Mouse (Mus musculus): ENCODE results near the gene Rpl26. TPM values are rescaled to one million over a fixed set of nuclear protein-coding genes. Genes with fewer than 3 reads are reported as not detected.
"Not testable (repeated sequence)": the region's sequence is repeated elsewhere in the genome, so short reads cannot be mapped to it uniquely, and the experiment has no call there.

The Rpl26 gene
- polyA plus RNA-seq, 1 experiment, result 4,511 TPM

GRCm38 (mm10) chr11:68929947-68930346 lies 28.6 kb downstream of the Rpl26 start:
- Histone ChIP-seq H3K36me3 (ENCODE audit: control insufficient read depth, insufficient read depth, low read length, poor library complexity, severe bottlenecking) (no peaks in the 10 kb centered on the region), H3K27ac (ENCODE audit: insufficient read depth, low read length) (no peak overlapping the region), H3K9ac (ENCODE audit: low read depth, poor library complexity, severe bottlenecking) (no peak overlapping the region), H3K4me3 (ENCODE audit: low read depth, low read length) (no peak overlapping the region), H3K4me1 (ENCODE audit: control insufficient read depth, insufficient read depth, low read length) (no peaks in the 10 kb centered on the region), H3K27me3 (ENCODE audit: control insufficient read depth, insufficient read depth, low read length, poor library complexity, severe bottlenecking) (no peaks in the 10 kb centered on the region), H3K9me3 (replicated peaks; ENCODE audit: control insufficient read depth, insufficient read depth, low read length, poor library complexity, severe bottlenecking) (no peaks in the 10 kb centered on the region)
- TF ChIP-seq POLR2A (IDR thresholded peaks at IDR 0.05; ENCODE audit: insufficient read depth, low read length) (no peak), EP300 (IDR thresholded peaks at IDR 0.05; ENCODE audit: insufficient read depth, low read depth, low read length) (no peak), CTCF (IDR thresholded peaks at IDR 0.05; ENCODE audit: low read depth, low read length) (no peak)

- no peak for TF ChIP-seq EP300 (IDR thresholded peaks at IDR 0.05; ENCODE audit: insufficient read depth, low read depth, low read length)
- TF ChIP-seq POLR2A (IDR thresholded peaks at IDR 0.05; ENCODE audit: insufficient read depth, low read length), result no peak
- no peak for TF ChIP-seq CTCF (IDR thresholded peaks at IDR 0.05; ENCODE audit: low read depth, low read length)
- no peaks in the 10 kb centered on the region for H3K4me1 ChIP-seq (ENCODE audit: control insufficient read depth, insufficient read depth, low read length)
- H3K27ac ChIP-seq (ENCODE audit: insufficient read depth, low read length), result no peak overlapping the region
- H3K9ac ChIP-seq (ENCODE audit: low read depth, poor library complexity, severe bottlenecking), result no peak overlapping the region
- H3K36me3 ChIP-seq (ENCODE audit: control insufficient read depth, insufficient read depth, low read length, poor library complexity, severe bottlenecking), result no peaks in the 10 kb centered on the region
- no peaks in the 10 kb centered on the region for H3K9me3 ChIP-seq (replicated peaks; ENCODE audit: control insufficient read depth, insufficient read depth, low read length, poor library complexity, severe bottlenecking)
- H3K27me3 ChIP-seq (ENCODE audit: control insufficient read depth, insufficient read depth, low read length, poor library complexity, severe bottlenecking), result no peaks in the 10 kb centered on the region
- no peak overlapping the region for H3K4me3 ChIP-seq (ENCODE audit: low read depth, low read length)
Measured at GRCm38 (mm10) chr11:68933885-68934507, 32.6 kb downstream of the Rpl26 start.

- not testable (repeated sequence) for H3K4me1 ChIP-seq (ENCODE audit: control insufficient read depth, insufficient read depth, low read length); H3K27ac ChIP-seq (ENCODE audit: insufficient read depth, low read length); H3K4me3 ChIP-seq (ENCODE audit: low read depth, low read length); H3K36me3 ChIP-seq (ENCODE audit: control insufficient read depth, insufficient read depth, low read length, poor library complexity, severe bottlenecking); H3K27me3 ChIP-seq (ENCODE audit: control insufficient read depth, insufficient read depth, low read length, poor library complexity, severe bottlenecking); H3K9ac ChIP-seq (ENCODE audit: low read depth, poor library complexity, severe bottlenecking); H3K9me3 ChIP-seq (replicated peaks; ENCODE audit: control insufficient read depth, insufficient read depth, low read length, poor library complexity, severe bottlenecking)
Measured at GRCm38 (mm10) chr11:68936951-68937350, 35.6 kb downstream of the Rpl26 start.

- Histone ChIP-seq H3K9me3 (replicated peaks; ENCODE audit: control insufficient read depth, insufficient read depth, low read length, poor library complexity, severe bottlenecking) (no peaks in the 10 kb centered on the region), H3K4me3 (ENCODE audit: low read depth, low read length) (peak overlapping the region; percentile 82), H3K27me3 (ENCODE audit: control insufficient read depth, insufficient read depth, low read length, poor library complexity, severe bottlenecking) (no peaks in the 10 kb centered on the region), H3K27ac (ENCODE audit: insufficient read depth, low read length) (no peak overlapping the region), H3K9ac (ENCODE audit: low read depth, poor library complexity, severe bottlenecking) (peak overlapping the region; percentile 71), H3K36me3 (ENCODE audit: control insufficient read depth, insufficient read depth, low read length, poor library complexity, severe bottlenecking) (no peaks in the 10 kb centered on the region), H3K4me1 (ENCODE audit: control insufficient read depth, insufficient read depth, low read length) (peaks cover 2% of the 10 kb centered on the region)
- TF ChIP-seq POLR2A (IDR thresholded peaks at IDR 0.05; ENCODE audit: insufficient read depth, low read length) (peak; percentile 93), EP300 (IDR thresholded peaks at IDR 0.05; ENCODE audit: insufficient read depth, low read depth, low read length) (no peak)
Measured at GRCm38 (mm10) chr11:68939451-68940304, 38.3 kb downstream of the Rpl26 start.

- Histone ChIP-seq H3K4me3 (ENCODE audit: low read depth, low read length) (peak overlapping the region; percentile 31; the same call in 1 of the 2 replicates), H3K36me3 (ENCODE audit: control insufficient read depth, insufficient read depth, low read length, poor library complexity, severe bottlenecking) (no peaks in the 10 kb centered on the region), H3K27ac (ENCODE audit: insufficient read depth, low read length) (no peak overlapping the region), H3K27me3 (ENCODE audit: control insufficient read depth, insufficient read depth, low read length, poor library complexity, severe bottlenecking) (no peaks in the 10 kb centered on the region), H3K9ac (ENCODE audit: low read depth, poor library complexity, severe bottlenecking) (peak overlapping the region; percentile 71), H3K4me1 (ENCODE audit: control insufficient read depth, insufficient read depth, low read length) (peaks cover 2% of the 10 kb centered on the region), H3K9me3 (replicated peaks; ENCODE audit: control insufficient read depth, insufficient read depth, low read length, poor library complexity, severe bottlenecking) (no peaks in the 10 kb centered on the region)
- TF ChIP-seq POLR2A (IDR thresholded peaks at IDR 0.05; ENCODE audit: insufficient read depth, low read length) (no peak), CTCF (IDR thresholded peaks at IDR 0.05; ENCODE audit: low read depth, low read length) (no peak), EP300 (IDR thresholded peaks at IDR 0.05; ENCODE audit: insufficient read depth, low read depth, low read length) (no peak)
Measured at GRCm38 (mm10) chr11:68940516-68940915, 39.1 kb downstream of the Rpl26 start.

- Histone ChIP-seq H3K4me3 (ENCODE audit: low read depth, low read length) (no peak overlapping the region), H3K27ac (ENCODE audit: insufficient read depth, low read length) (no peak overlapping the region), H3K36me3 (ENCODE audit: control insufficient read depth, insufficient read depth, low read length, poor library complexity, severe bottlenecking) (no peaks in the 10 kb centered on the region), H3K27me3 (ENCODE audit: control insufficient read depth, insufficient read depth, low read length, poor library complexity, severe bottlenecking) (no peaks in the 10 kb centered on the region), H3K9me3 (replicated peaks; ENCODE audit: control insufficient read depth, insufficient read depth, low read length, poor library complexity, severe bottlenecking) (no peaks in the 10 kb centered on the region), H3K9ac (ENCODE audit: low read depth, poor library complexity, severe bottlenecking) (no peak overlapping the region), H3K4me1 (ENCODE audit: control insufficient read depth, insufficient read depth, low read length) (peaks cover 2% of the 10 kb centered on the region)
- no peak for TF ChIP-seq EP300 (IDR thresholded peaks at IDR 0.05; ENCODE audit: insufficient read depth, low read depth, low read length)
- no peak for TF ChIP-seq CTCF (IDR thresholded peaks at IDR 0.05; ENCODE audit: low read depth, low read length)
- no peak for TF ChIP-seq POLR2A (IDR thresholded peaks at IDR 0.05; ENCODE audit: insufficient read depth, low read length)
Measured at GRCm38 (mm10) chr11:68942731-68943130, 41.3 kb downstream of the Rpl26 start.
